Mouse (Mus musculus): ENCODE data around the gene Gabarapl2. TPM values are rescaled to one million over a fixed set of nuclear protein-coding genes. Genes with fewer than 3 reads are reported as not detected.
A peak's percentile ranks its signal among the peaks of the same experiment; 100 is the strongest.
"Not testable (repeated sequence)": the region's sequence is repeated elsewhere in the genome, so short reads cannot be mapped to it uniquely, and the experiment has no call there.

The Gabarapl2 gene
- total RNA-seq, 2 experiments from 2014 or later = 123 to 129 TPM

GRCm38 (mm10) chr8:111933348-111934076 lies 7.0 kb upstream of the Gabarapl2 start, which contains the start of gene Tmem231:
Tmem231 (minus strand) TSS chr8:111933881.
- intact Hi-C loops (cut with DNase I) = no loop called here
- DNase-seq (ENCODE audit: low spot score) = peak; percentile 78

- intact Hi-C loops (cut with DNase I) = no loop called here
- no peak for DNase-seq (ENCODE audit: low spot score)
These were observed 6.3 kb upstream of the Gabarapl2 start for GRCm38 (mm10) chr8:111934201-111934600.

- intact Hi-C loops (cut with DNase I) = no loop called here
- DNase-seq (ENCODE audit: low spot score) = no peak
These were observed 3.3 kb upstream of the Gabarapl2 start for GRCm38 (mm10) chr8:111937184-111937583.

GRCm38 (mm10) chr8:111938076-111938985 lies 2.2 kb upstream of the Gabarapl2 start:
- intact Hi-C loops (cut with DNase I); DNase-seq (ENCODE audit: low spot score): not testable (repeated sequence)

- DNase-seq (ENCODE audit: low spot score) = peak; percentile 1
- intact Hi-C loops (cut with DNase I) = loop anchor here (5.0 kb wide), 1 partner anchor 53 kb away; the partner anchor contains the start of gene Adat1
These were observed 874 bp upstream of the Gabarapl2 start for GRCm38 (mm10) chr8:111939516-111940142.

- DNase-seq (ENCODE audit: low spot score) = peak; percentile 8
- intact Hi-C loops (cut with DNase I) = loop anchor here (5.0 kb wide), 1 partner anchor 51 kb away; the partner anchor contains the start of gene Adat1
These were observed 575 bp downstream of the Gabarapl2 start for GRCm38 (mm10) chr8:111941101-111941454.

- intact Hi-C loops (cut with DNase I) = loop anchor here (5.0 kb wide), 1 partner anchor 49 kb away; the partner anchor contains the start of gene Adat1
- DNase-seq (ENCODE audit: low spot score) = no peak
These were observed 3.0 kb downstream of the Gabarapl2 start for GRCm38 (mm10) chr8:111943544-111943943.

GRCm38 (mm10) chr8:111947144-111947543 lies 6.6 kb downstream of the Gabarapl2 start:
- intact Hi-C loops (cut with DNase I) = no loop called here
- no peak for DNase-seq (ENCODE audit: low spot score)

GRCm38 (mm10) chr8:111947954-111948353 lies 7.5 kb downstream of the Gabarapl2 start:
- intact Hi-C loops (cut with DNase I) = no loop called here
- DNase-seq (ENCODE audit: low spot score) = no peak

GRCm38 (mm10) chr8:111950846-111951245 lies 10.3 kb downstream of the Gabarapl2 start:
- intact Hi-C loops (cut with DNase I) = no loop called here
- no peak for DNase-seq (ENCODE audit: low spot score)

GRCm38 (mm10) chr8:111951317-111951716 lies 10.8 kb downstream of the Gabarapl2 start:
- DNase-seq (ENCODE audit: low spot score) = no peak
- intact Hi-C loops (cut with DNase I) = no loop called here

- DNase-seq (ENCODE audit: low spot score) = no peak
- intact Hi-C loops (cut with DNase I) = no loop called here
These were observed 11.4 kb downstream of the Gabarapl2 start for GRCm38 (mm10) chr8:111951936-111952335.

GRCm38 (mm10) chr8:111954844-111955594 lies 14.5 kb downstream of the Gabarapl2 start:
- no peak for DNase-seq (ENCODE audit: low spot score)

GRCm38 (mm10) chr8:111955879-111956278 lies 15.4 kb downstream of the Gabarapl2 start:
- intact Hi-C loops (cut with DNase I) = no loop called here
- DNase-seq (ENCODE audit: low spot score) = no peak

More at GRCm38 (mm10) chr8:111954844-111955594, 14.5 kb downstream of the Gabarapl2 start:
- intact Hi-C loops (cut with DNase I) = no loop called here

- intact Hi-C loops (cut with DNase I) = no loop called here
- DNase-seq (ENCODE audit: low spot score) = no peak
These were observed 16.7 kb downstream of the Gabarapl2 start for GRCm38 (mm10) chr8:111957231-111957630.

- DNase-seq (ENCODE audit: low spot score) = no peak
- intact Hi-C loops (cut with DNase I) = no loop called here
These were observed 20.3 kb downstream of the Gabarapl2 start for GRCm38 (mm10) chr8:111960591-111961321.

GRCm38 (mm10) chr8:111961330-111961729 lies 20.8 kb downstream of the Gabarapl2 start:
- no peak for DNase-seq (ENCODE audit: low spot score)
- intact Hi-C loops (cut with DNase I) = no loop called here

- intact Hi-C loops (cut with DNase I) = no loop called here
- no peak for DNase-seq (ENCODE audit: low spot score)
These were observed 22.1 kb downstream of the Gabarapl2 start for GRCm38 (mm10) chr8:111962589-111962988.

- intact Hi-C loops (cut with DNase I) = no loop called here
These were observed 22.6 kb downstream of the Gabarapl2 start for GRCm38 (mm10) chr8:111963091-111963490.

More at GRCm38 (mm10) chr8:111963091-111963490, 22.6 kb downstream of the Gabarapl2 start:
- DNase-seq (ENCODE audit: low spot score) = no peak
